Mouse (Mus musculus) limb, embryonic 11.5 days (tissue): ENCODE data around the gene Mien1. TPM values are rescaled to one million over a fixed set of nuclear protein-coding genes. Genes with fewer than 3 reads are reported as not detected.

ENCODE experiments used
- ATAC-seq: fragments of 200-750 bp; cut with Nextera tagmentation; 2 replicates; pipeline ENCODE4 v1.8.0; 2017; ENCODE audit warnings: low read depth; ENCODE audit not compliant: insufficient number of reproducible peaks, low FRiP score, low TSS enrichment
- DNase-seq: peaks from one replicate; pipeline ENCODE4 v3.0.0-alpha.2; 2015; ENCODE audit warnings: low spot score
- H3K27ac ChIP-seq: fragments of 300-500 bp; sonication (generic); replicated peaks from 2 replicates; pipeline ENCODE4 v1.5.1; 2014; ENCODE audit warnings: low read depth, mild to moderate bottlenecking, low read length
- H3K27me3 ChIP-seq: fragments of 300-500 bp; sonication (generic); 2 replicates; pipeline ENCODE4 v1.6.1; 2014; ENCODE audit warnings: mild to moderate bottlenecking, low read length, mixed read lengths; ENCODE audit not compliant: control insufficient read depth, insufficient read depth
- H3K36me3 ChIP-seq: fragments of 300-500 bp; sonication (generic); 2 replicates; pipeline ENCODE4 v1.6.1; 2014; ENCODE audit warnings: mild to moderate bottlenecking, low read length, moderate library complexity, mixed read lengths; ENCODE audit not compliant: control insufficient read depth, insufficient read depth
- H3K4me1 ChIP-seq: fragments of 300-500 bp; sonication (generic); 2 replicates; pipeline ENCODE4 v1.6.1; 2014; ENCODE audit warnings: low read length, mixed read lengths; ENCODE audit not compliant: control insufficient read depth, insufficient read depth
- H3K4me2 ChIP-seq: fragments of 300-500 bp; sonication (generic); 2 replicates; pipeline ENCODE4 v1.6.1; 2014; ENCODE audit warnings: low read depth, mild to moderate bottlenecking, moderate library complexity; ENCODE audit not compliant: severe bottlenecking
- H3K4me3 ChIP-seq: fragments of 300-500 bp; sonication (generic); 2 replicates; pipeline ENCODE4 v1.5.1; 2014; ENCODE audit warnings: low read depth, low read length
- H3K9ac ChIP-seq: fragments of 300-500 bp; sonication (generic); 2 replicates; pipeline ENCODE4 v1.6.1; 2014; ENCODE audit warnings: mild to moderate bottlenecking, low read length
- H3K9me3 ChIP-seq: fragments of 300-500 bp; sonication (generic); 2 replicates; pipeline ENCODE4 v1.6.1; 2016; ENCODE audit warnings: low read length; ENCODE audit not compliant: control insufficient read depth
- WGBS: fragments of 180-500 bp; shearing (Covaris S2); extraction: QIAGEN DNeasy Blood & Tissue Kit; methylation state at CpG from one replicate; pipeline ENCODE4 v1.1.7; 2014; 5-methylcytosine and 5-hydroxymethylcytosine counted together
- polyA plus RNA-seq: library from polyadenylated mRNA; unstranded; fragments of >200 nt; fragmentation: Nextera tagmentation; extraction: Ambion mirVana; gene quantifications from 2 replicates; pipeline ENCODE4 v1.2.1, GENCODE M21; 2014

The Mien1 gene
- polyA plus RNA-seq, 1 experiment from 2014 or later: 75.4 TPM

DNA sequence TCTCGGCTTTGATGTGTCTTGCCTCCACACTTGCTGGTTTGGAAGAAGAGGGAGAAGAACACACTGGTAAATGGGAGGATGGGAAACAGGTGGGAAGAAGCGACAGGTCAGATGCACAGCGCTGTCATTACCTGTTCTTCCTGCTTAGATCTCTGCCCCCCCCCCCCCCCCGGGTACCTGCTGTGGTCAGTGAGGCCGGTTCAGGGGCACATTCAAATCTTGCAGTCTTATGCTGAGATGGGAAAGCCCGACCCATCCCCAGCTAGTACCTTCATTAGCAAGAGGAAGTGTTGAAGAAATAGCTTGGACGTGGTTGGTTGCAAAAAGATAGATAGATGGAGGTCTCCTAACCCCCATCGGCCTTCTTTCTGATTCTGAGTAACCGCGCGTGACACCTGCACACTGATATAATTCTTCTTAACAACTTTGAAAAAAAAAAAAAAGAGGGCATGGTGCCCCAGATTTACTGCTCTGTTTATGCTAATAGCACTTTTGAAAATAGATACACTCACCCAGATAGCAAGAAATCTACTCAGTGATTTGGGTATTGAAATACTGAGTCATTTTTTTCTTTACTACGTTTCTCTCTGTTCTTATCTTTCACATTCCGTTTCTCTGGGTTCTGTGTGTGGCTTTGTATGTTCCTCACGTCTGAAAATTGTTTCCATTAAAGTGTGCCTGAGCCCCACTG is 38.4 kb upstream of the Mien1 start:
- no peak for DNase-seq
- H3K4me2 ChIP-seq: no peak overlapping the region
- H3K27me3 ChIP-seq: no peaks in the 10 kb centered on the region
- no peaks in the 10 kb centered on the region for H3K4me1 ChIP-seq
- H3K9me3 ChIP-seq: no peaks in the 10 kb centered on the region
- ATAC-seq: no peak
- H3K9ac ChIP-seq: no peak overlapping the region
- H3K4me3 ChIP-seq: no peak overlapping the region
- WGBS: 67% methylated on average over 14 of the region's 14 CpGs
- H3K36me3 ChIP-seq: no peaks in the 10 kb centered on the region
- no peak overlapping the region for H3K27ac ChIP-seq

DNA sequence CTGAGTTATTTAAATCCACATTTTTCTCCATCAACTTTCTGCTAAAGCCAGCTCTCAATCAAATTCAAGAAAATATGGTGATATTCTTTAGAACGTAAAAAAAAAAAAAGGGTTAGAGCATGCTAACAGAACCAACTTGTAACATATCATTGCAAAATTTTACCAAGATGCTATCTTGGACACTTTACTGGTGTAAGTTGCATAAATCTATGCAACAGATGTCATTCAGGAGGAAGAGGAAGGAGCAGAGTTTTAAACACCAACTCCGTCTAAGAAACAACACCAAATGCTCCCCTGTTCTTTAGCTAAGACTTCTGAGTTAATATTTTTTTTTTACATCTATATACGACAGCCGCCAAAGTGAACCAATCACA is 37.6 kb upstream of the Mien1 start:
- DNase-seq (no peak), ATAC-seq (no peak)
- H3K4me2 ChIP-seq: no peak overlapping the region
- no peaks in the 10 kb centered on the region for H3K27me3 ChIP-seq
- no peaks in the 10 kb centered on the region for H3K9me3 ChIP-seq
- H3K4me1 ChIP-seq: no peaks in the 10 kb centered on the region
- H3K36me3 ChIP-seq: no peaks in the 10 kb centered on the region
- no peak overlapping the region for H3K9ac ChIP-seq
- H3K27ac ChIP-seq: no peak overlapping the region
- 82% methylated on average over 4 of the region's 4 CpGs for WGBS
- no peak overlapping the region for H3K4me3 ChIP-seq

DNA sequence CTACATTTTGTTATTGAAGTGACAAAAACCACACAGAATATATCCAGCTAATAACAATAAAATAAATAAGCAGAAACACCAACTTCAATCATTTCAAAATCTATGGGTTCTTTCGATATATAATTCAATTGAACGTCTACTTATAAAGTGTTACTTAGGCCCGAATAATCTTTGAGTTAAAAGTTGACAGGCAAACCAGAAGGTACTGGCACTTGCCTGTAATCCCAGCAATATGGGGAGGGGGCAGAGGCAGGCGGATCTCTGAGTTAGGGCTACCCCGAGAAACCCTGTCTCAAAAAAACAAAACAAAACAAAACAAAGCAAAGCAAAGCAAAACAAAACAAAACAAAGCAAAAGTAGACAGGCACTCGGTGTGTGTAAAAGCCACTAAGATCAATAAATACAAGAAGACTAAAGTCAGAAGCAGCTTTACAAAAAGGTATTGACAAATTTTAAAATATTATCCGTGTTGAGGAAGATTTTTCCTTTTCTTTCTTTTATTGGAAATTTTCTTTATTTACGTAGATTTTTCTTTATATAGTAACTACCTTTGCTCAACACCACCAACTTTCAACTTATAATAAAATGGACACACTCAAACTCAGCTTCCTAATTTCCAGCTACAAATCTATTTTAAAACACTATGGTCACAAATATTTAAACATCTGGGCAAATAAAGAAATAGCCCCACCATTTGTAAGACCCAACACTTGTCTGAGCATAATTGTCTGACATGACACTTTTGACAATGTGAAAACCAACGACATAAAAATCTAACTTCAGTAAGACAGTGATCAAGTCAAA is 37.0 kb upstream of the Mien1 start:
- no peaks in the 10 kb centered on the region for H3K36me3 ChIP-seq
- DNase-seq (no peak), ATAC-seq (no peak)
- no peak overlapping the region for H3K9ac ChIP-seq
- H3K4me3 ChIP-seq: no peak overlapping the region
- no peaks in the 10 kb centered on the region for H3K9me3 ChIP-seq
- no peak overlapping the region for H3K27ac ChIP-seq
- 93% methylated on average over 9 of the region's 9 CpGs for WGBS
- H3K27me3 ChIP-seq: no peaks in the 10 kb centered on the region
- H3K4me1 ChIP-seq: no peaks in the 10 kb centered on the region
- H3K4me2 ChIP-seq: no peak overlapping the region

DNA sequence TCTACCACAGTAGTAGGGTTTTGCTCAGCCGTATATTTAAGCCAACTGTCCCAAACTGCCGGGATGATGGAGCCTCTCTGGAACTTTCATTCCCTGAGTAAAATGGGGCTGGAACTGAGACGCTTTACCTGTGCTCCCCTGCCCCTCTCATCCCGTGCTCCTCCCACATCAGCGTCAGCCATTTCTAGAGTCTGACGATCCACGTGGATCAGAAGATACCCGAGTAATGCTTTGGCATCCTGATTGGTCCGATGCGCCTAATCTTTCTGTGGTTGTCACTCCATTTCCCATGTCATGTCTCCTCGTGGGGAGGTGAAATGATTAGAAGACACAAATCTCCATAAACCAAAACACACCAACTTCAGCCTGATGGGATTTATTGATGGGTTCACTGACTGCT is 36.2 kb upstream of the Mien1 start:
- no peak overlapping the region for H3K4me2 ChIP-seq
- H3K4me1 ChIP-seq: no peaks in the 10 kb centered on the region
- no peak for DNase-seq
- ATAC-seq: no peak
- no peaks in the 10 kb centered on the region for H3K27me3 ChIP-seq
- no peaks in the 10 kb centered on the region for H3K36me3 ChIP-seq
- H3K9me3 ChIP-seq: no peaks in the 10 kb centered on the region
- H3K9ac ChIP-seq: no peak overlapping the region
- H3K4me3 ChIP-seq: no peak overlapping the region
- no peak overlapping the region for H3K27ac ChIP-seq
- 87% methylated on average over 11 of the region's 11 CpGs for WGBS

DNA sequence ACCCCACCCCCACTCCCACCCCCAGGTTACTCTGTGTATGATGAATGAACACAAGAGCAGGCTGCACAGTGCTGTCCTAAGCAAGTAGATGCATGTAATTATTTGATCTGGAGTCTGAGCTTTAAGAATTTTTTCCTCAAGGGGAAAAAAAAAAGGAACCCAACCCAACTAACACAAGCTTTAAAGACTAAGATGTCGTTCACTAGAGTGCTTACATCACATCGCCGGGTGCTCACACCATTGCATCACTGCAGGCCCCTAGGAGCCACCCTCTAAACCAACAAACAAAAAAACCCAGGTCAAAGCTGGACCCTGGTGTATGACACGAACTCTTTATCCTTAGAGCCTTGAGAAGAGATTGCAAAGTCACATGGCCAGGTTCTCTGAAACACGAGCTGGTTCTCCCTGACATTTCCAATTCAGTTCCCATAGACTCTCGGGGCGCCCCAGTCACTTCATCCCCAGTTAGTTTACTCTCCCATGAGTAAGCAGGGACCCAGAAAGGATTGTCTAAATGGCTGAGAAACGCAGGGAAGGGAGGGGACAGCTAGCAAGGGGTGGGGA is 35.2 kb upstream of the Mien1 start:
- Histone ChIP-seq H3K9ac (no peak overlapping the region), H3K27me3 (no peaks in the 10 kb centered on the region), H3K4me1 (0 out of 2 replicates have a peak, but pooled peaks cover 3% of the 10 kb centered on the region), H3K4me2 (no peak overlapping the region), H3K4me3 (no peak overlapping the region), H3K36me3 (no peaks in the 10 kb centered on the region), H3K27ac (no peak overlapping the region), H3K9me3 (no peaks in the 10 kb centered on the region)
- WGBS: 68% methylated on average over 8 of the region's 8 CpGs
- ATAC-seq (no peak), DNase-seq (no peak)

DNA sequence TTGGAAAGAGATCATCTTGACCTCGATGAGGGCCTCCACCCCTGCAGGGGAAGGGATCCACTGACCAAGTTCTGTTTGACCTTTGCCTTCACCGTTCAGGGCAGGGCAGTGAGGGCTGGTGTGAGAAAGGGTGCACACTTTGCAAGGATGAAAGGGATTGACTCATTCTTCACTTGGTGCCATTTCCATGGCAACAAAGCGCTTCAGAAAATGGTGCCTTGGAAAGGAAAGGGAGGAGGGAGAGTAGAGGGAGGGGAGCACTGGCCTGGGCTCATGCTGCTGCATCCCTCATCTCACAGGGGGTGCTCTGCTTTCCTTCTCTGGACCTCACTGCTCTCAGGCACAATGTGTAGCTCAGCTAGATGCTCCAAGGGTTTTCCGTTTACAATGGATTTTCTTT is 33.9 kb upstream of the Mien1 start:
- WGBS: 66% methylated on average over 4 of the region's 4 CpGs
- Histone ChIP-seq H3K36me3 (no peaks in the 10 kb centered on the region), H3K9me3 (no peaks in the 10 kb centered on the region), H3K27ac (no peak overlapping the region), H3K4me1 (0 out of 2 replicates have a peak, but pooled peaks cover 3% of the 10 kb centered on the region), H3K4me2 (no peak overlapping the region), H3K9ac (no peak overlapping the region), H3K27me3 (no peaks in the 10 kb centered on the region), H3K4me3 (no peak overlapping the region)
- DNase-seq (no peak), ATAC-seq (no peak)

DNA sequence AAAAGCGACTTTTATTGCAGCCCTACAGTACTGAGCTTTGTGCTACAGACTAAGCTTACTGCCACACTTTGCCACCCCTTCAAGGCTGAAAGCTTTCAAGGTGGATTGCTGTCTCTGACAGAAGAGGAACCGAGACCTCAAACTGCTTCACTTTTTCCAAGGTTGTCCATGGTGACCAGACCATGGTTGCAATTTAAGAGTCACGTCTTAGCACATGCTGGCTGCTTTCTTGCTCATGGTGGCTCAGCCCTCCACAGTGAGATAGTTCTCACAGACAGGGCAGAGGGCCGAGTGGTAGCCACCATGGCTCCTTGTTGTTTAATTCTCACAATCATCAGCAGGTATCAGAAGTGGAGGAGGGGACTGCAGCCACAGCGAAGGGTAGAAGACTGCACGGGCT is 32.0 kb upstream of the Mien1 start:
- no peak overlapping the region for H3K27ac ChIP-seq
- no peak overlapping the region for H3K9ac ChIP-seq
- 78% methylated on average over 6 of the region's 6 CpGs for WGBS
- H3K27me3 ChIP-seq: no peaks in the 10 kb centered on the region
- H3K36me3 ChIP-seq: no peaks in the 10 kb centered on the region
- DNase-seq (no peak), ATAC-seq (no peak)
- H3K4me3 ChIP-seq: no peak overlapping the region
- 0 out of 2 replicates have a peak, but pooled peaks cover 3% of the 10 kb centered on the region for H3K4me1 ChIP-seq
- no peaks in the 10 kb centered on the region for H3K9me3 ChIP-seq
- no peak overlapping the region for H3K4me2 ChIP-seq

DNA sequence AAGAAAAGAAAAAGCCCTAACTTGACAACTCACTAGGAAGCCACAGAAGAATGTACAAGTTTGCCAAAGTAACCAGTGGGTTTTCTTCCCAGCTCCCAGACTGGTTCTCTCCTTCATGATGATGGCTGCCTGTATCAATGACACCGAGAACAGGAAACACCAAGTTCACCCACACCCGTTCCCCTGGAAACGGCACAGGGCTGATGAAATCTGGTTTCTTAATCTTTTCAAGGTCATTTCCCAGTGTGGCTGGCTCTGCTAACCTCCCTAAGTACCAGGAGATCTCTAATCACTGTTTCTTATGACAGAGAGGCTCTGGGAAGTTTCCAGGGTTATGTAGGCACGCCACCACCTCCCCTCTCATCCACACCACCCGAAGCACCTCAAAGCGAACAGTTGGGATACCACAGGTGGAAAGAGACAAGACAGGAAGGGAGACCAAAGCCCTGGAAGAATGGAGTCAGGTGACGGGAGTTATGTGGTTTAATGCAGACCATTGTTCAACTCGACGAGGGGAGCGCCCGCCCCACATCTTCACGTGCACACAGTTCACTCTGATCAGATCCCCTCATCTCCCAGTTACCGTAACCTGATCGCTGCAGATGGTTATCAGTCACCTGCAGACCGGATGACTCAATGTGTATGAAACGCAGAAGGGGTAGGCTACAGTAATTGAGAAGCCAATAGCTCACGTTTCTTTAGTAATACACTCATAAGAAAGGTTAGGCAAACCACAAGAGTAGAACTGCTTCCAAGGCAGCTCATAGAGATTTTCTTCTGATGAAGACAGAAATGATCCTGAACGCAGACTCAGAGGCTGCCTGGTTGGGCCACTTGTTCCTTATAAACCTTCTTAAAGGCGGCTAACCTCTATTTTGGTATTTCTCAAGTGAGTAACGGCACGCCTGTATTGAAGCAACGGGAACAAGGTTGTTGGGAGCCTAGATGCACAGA is 31.2 kb upstream of the Mien1 start:
- Histone ChIP-seq H3K4me3 (no peak overlapping the region), H3K27ac (no peak overlapping the region), H3K9me3 (no peaks in the 10 kb centered on the region), H3K27me3 (no peaks in the 10 kb centered on the region), H3K36me3 (no peaks in the 10 kb centered on the region), H3K4me2 (no peak overlapping the region), H3K4me1 (0 out of 2 replicates have a peak, but pooled peaks cover 3% of the 10 kb centered on the region), H3K9ac (no peak overlapping the region)
- 81% methylated on average over 22 of the region's 22 CpGs for WGBS
- DNase-seq (no peak), ATAC-seq (no peak)
